Mouse (Mus musculus): ENCODE measurements around the gene Cldn8. TPM values are rescaled to one million over a fixed set of nuclear protein-coding genes. Genes with fewer than 3 reads are reported as not detected.

Cldn8 gene
- polyA plus RNA-seq (2015; fragmentation: Nextera tagmentation; extraction: Ambion mirVana): 0.10 TPM in 1 of 2 replicates, not detected in the other

DNA sequence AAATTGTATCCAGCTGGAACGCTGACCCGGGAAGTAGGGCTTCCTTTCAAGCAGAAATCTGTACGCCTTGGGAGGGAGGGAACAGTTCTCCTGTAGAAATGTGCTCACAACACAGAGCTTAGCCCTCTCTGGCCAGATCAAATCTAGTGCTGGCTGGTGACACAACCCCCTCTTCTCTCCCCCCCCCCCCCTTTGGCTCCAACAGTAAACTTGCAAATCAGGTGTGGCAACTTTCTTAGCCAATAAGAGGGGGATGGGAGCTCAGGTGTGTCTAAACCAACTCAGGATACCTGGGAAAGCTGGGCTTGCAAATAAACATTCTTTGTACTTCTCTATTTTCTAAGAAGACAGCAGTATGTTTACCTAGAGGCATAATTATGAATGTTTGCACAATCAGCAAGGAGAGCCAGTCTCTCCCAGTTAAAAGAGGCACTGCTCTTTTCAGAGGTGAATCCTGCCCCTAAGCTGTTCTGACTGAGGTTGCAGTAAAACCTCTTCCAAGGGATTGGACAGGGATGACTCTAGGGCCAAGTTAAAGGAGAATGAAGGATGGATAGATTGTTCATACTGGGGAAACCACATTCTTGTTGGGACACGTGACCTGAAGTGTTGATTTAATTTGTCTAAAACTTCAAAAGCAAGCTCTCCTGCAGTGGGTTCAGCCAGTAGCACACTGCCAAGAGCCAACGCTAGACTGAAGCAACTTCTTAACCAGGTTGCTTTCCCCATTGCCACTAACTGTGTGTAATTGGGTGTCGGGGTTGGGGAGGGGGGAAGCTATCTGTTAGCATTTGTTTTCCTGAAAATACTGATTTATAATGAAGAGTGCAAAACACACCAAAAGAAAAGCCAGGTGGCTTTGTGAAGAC, at the start of gene Cldn8:
Cldn8 (minus strand) TSS at position 139 of the 869 bp plus-strand sequence.
- H3K27me3 ChIP-seq: no peaks in the 10 kb centered on the region

DNA sequence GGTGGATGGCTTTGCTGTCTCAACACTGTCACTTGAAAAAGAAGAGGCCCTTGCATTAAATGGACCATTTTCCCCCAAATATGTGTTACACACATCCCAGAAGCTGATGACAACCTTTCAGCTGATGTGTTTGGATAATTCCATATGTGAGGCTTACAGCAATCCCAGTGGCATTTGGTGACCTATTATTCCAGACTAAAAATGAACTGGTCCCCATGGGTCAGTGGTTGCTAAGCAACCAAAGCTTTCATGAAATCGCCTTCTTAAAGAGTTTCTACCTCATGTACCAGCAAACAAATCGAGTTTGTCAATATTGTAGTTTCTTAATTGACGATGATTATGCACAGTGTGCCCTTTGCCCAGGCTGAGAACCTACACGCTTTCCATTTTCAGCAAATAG, 49.7 kb upstream of the Cldn8 start:
- no peak overlapping the region for H3K4me2 ChIP-seq
- H3K9me3 ChIP-seq: no peaks in the 10 kb centered on the region
- no peak overlapping the region for H3K9ac ChIP-seq
- H3K36me3 ChIP-seq: no peaks in the 10 kb centered on the region
- H3K4me1 ChIP-seq (replicated peaks): peaks cover 4% of the 10 kb centered on the region; the same call in 1 of the 2 replicates
- no peaks in the 10 kb centered on the region for H3K27me3 ChIP-seq
- 58% methylated on average over 4 of the region's 4 CpGs for WGBS
- no peak for ATAC-seq (ENCODE audit: low FRiP score)
- H3K27ac ChIP-seq: no peak overlapping the region
- no peak overlapping the region for H3K4me3 ChIP-seq

More for the DNA sequence above, at the start of gene Cldn8:
- 83% methylated on average over 6 of the region's 6 CpGs for WGBS
- Histone ChIP-seq H3K27ac (no peak within 1 kb of the TSS), H3K4me3 (no peak within 1 kb of the TSS), H3K9me3 (no peaks in the 10 kb centered on the region), H3K4me2 (no peak within 1 kb of the TSS), H3K36me3 (no peaks in the 10 kb centered on the region), H3K4me1 (replicated peaks) (peaks cover 3% of the 10 kb centered on the region; the same call in 1 of the 2 replicates), H3K9ac (no peak within 1 kb of the TSS)
- no peak for ATAC-seq (ENCODE audit: low FRiP score)

DNA sequence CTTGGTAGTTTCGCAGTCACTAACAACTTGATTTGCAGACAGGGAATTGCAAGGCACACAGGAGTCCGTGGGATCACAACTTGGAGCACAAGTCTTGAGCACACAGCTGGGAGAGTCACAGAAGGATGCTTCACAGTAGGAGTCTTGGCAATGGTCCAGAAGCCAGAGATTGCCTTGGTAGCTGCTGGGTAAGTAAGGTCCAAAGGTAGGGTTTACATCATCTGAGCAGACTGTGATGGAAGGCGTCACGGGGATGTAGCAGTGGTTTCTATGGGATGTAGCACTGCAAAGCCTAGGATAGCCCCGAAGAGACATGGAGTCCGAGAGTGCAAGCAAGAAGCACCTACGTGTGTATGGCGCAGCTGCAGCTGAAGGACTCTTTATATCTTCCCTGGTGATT, 48.9 kb upstream of the Cldn8 start, which contains the start of gene Krtap24-1:
Krtap24-1 (minus strand) TSS at position 358 of the 400 bp plus-strand sequence.
- H3K27ac ChIP-seq: no peak within 1 kb of the TSS
- no peak within 1 kb of the TSS for H3K4me2 ChIP-seq
- no peak within 1 kb of the TSS for H3K4me3 ChIP-seq
- 89% methylated on average over 8 of the region's 8 CpGs for WGBS
- H3K9me3 ChIP-seq: no peaks in the 10 kb centered on the region
- peaks cover 4% of the 10 kb centered on the region; the same call in 1 of the 2 replicates for H3K4me1 ChIP-seq (replicated peaks)
- H3K36me3 ChIP-seq: no peaks in the 10 kb centered on the region
- H3K27me3 ChIP-seq: no peaks in the 10 kb centered on the region
- ATAC-seq (ENCODE audit: low FRiP score): no peak
- H3K9ac ChIP-seq: no peak within 1 kb of the TSS

GRCm38 (mm10) chr16:88604570-88604969, 41.6 kb upstream of the Cldn8 start:
- no peaks in the 10 kb centered on the region for H3K4me1 ChIP-seq (replicated peaks)
- no peaks in the 10 kb centered on the region for H3K27me3 ChIP-seq
- H3K4me3 ChIP-seq: no peak overlapping the region
- H3K27ac ChIP-seq: no peak overlapping the region
- no peak overlapping the region for H3K9ac ChIP-seq
- H3K4me2 ChIP-seq: no peak overlapping the region
- no peaks in the 10 kb centered on the region for H3K9me3 ChIP-seq
- no peak for ATAC-seq (ENCODE audit: low FRiP score)
- WGBS: 83% methylated on average over 6 of the region's 6 CpGs
- no peaks in the 10 kb centered on the region for H3K36me3 ChIP-seq

DNA sequence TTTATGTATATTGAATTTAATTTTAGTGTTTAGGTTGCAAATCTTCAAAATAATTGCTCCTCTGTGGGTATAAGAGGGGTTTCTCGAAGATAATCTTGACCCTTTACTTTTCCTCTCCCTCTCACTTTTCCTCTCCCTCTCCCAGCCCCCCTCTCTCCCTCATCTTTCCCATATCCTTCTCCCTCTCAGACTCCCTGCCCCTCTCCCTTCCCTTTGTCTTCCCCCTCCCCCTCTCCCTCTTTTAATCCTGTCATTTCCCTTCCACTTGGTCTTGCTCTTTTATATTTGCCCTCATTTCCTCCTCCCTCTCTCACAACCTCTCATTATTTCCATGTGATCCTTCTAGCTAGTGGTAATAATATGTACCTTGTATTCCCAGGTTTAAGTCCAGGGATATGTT, 39.5 kb upstream of the Cldn8 start:
- H3K27ac ChIP-seq: no peak overlapping the region
- H3K9me3 ChIP-seq: no peaks in the 10 kb centered on the region
- H3K27me3 ChIP-seq: no peaks in the 10 kb centered on the region
- no peak for ATAC-seq (ENCODE audit: low FRiP score)
- 67% methylated on average over 1 of the region's 1 CpGs for WGBS
- no peak overlapping the region for H3K4me2 ChIP-seq
- H3K36me3 ChIP-seq: no peaks in the 10 kb centered on the region
- H3K9ac ChIP-seq: no peak overlapping the region
- H3K4me3 ChIP-seq: no peak overlapping the region
- no peaks in the 10 kb centered on the region for H3K4me1 ChIP-seq (replicated peaks)

DNA sequence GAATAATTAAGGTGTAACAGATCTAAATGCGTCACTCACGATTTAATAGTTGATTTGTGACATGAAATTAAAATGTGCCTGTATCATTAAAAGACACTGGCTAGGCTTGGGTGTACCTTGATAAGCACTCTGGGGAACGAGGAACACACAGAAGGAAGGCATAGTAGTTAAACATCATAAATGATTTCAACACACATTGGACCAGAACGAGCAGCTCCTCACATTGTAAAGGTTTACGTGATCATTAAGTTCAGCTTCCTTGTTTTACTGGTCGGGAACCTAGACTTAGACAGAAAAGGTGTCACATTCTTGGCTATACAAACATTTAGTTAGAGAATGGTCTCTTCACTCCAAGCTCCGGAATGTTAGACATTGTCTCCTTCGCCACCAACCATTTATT, 37.3 kb upstream of the Cldn8 start:
- H3K4me2 ChIP-seq: no peak overlapping the region
- no peak overlapping the region for H3K4me3 ChIP-seq
- 82% methylated on average over 8 of the region's 8 CpGs for WGBS
- H3K9me3 ChIP-seq: no peaks in the 10 kb centered on the region
- H3K4me1 ChIP-seq (replicated peaks): no peaks in the 10 kb centered on the region
- H3K27me3 ChIP-seq: no peaks in the 10 kb centered on the region
- ATAC-seq (ENCODE audit: low FRiP score): no peak
- no peak overlapping the region for H3K9ac ChIP-seq
- no peaks in the 10 kb centered on the region for H3K36me3 ChIP-seq
- H3K27ac ChIP-seq: no peak overlapping the region

DNA sequence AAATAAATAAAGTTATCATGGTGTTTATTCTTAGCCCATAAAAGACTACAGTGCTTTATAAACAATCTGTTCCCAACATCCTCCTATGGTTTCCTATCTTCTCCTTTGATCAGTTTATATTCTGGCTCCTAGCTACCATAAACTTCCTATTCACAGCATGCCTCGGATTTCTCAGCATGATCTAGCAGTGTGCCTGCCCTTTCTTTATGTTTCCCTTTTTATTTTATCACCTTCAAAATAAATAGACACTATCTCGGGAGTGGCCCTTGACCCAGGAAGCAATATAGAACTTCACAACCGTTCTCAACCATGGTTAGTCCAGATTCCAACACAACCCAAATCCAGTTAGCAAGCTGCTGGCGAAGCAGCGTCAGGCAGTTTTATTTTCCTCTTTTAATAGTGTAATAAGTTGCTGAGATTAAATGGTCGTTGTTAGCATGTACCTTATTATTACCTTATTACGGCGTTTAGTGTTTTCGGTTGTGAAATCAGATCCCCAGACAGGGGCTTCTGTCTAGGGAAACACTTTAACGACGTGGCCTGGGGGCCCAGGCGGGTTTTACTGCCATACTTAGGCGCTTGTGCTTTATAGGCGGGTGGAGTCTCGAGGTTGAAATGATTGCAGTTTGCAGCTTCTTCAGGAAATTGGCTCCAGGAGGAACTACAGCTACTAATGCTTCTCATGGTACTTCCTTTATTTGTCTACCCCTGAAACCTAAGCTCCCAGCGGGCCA, 36.7 kb upstream of the Cldn8 start:
- 71% methylated on average over 16 of the region's 16 CpGs for WGBS
- no peak overlapping the region for H3K27ac ChIP-seq
- no peaks in the 10 kb centered on the region for H3K9me3 ChIP-seq
- H3K9ac ChIP-seq: no peak overlapping the region
- no peaks in the 10 kb centered on the region for H3K36me3 ChIP-seq
- no peak for ATAC-seq (ENCODE audit: low FRiP score)
- H3K4me2 ChIP-seq: no peak overlapping the region
- H3K4me3 ChIP-seq: no peak overlapping the region
- no peaks in the 10 kb centered on the region for H3K27me3 ChIP-seq
- no peaks in the 10 kb centered on the region for H3K4me1 ChIP-seq (replicated peaks)

DNA sequence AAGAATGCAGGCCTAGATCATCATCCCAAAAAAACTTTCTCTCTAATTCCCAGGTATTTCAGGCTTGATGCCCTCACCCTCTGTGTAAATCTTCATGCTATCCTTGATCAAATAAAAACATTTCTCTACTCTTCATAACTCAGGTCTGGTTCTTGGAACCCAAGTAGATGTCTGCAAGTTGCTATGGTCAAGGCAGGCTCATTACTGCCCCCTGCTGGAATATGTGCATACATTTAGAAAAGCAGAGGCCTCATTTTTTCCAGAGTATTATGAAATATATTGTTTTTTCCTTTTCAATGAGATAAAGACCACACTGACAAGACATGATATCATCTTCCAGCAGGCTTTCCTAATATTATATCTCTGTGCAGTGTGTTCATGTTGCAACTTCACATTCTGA, 29.8 kb upstream of the Cldn8 start:
- Histone ChIP-seq H3K9ac (no peak overlapping the region), H3K27ac (no peak overlapping the region), H3K4me1 (replicated peaks) (no peaks in the 10 kb centered on the region), H3K9me3 (no peaks in the 10 kb centered on the region), H3K4me2 (no peak overlapping the region), H3K27me3 (no peaks in the 10 kb centered on the region), H3K4me3 (no peak overlapping the region), H3K36me3 (no peaks in the 10 kb centered on the region)
- ATAC-seq (ENCODE audit: low FRiP score): no peak

DNA sequence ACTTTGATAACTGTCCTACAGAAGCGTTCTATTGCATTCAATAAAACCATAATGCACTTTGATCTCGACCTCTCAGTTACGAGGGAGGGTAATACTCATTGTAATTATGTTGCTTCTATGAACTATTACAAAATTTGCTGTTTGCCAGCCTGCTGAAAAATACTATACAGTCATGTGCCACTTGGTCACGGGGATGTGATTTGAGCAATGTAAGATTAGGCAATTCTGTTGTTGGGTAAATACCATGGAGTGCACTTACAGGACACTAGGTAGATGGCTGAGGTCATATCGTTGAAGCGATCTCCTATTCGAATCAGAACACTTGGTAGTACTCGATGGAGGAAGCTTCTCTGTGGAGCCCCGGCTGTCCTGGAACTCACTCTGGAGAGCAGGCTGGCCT, 20.4 kb upstream of the Cldn8 start:
- Histone ChIP-seq H3K9ac (no peak overlapping the region), H3K4me3 (no peak overlapping the region), H3K27ac (no peak overlapping the region), H3K4me1 (replicated peaks) (no peaks in the 10 kb centered on the region), H3K9me3 (no peaks in the 10 kb centered on the region), H3K4me2 (no peak overlapping the region), H3K27me3 (no peaks in the 10 kb centered on the region), H3K36me3 (no peaks in the 10 kb centered on the region)
- no peak for ATAC-seq (ENCODE audit: low FRiP score)
- WGBS: 91% methylated on average over 9 of the region's 9 CpGs

DNA sequence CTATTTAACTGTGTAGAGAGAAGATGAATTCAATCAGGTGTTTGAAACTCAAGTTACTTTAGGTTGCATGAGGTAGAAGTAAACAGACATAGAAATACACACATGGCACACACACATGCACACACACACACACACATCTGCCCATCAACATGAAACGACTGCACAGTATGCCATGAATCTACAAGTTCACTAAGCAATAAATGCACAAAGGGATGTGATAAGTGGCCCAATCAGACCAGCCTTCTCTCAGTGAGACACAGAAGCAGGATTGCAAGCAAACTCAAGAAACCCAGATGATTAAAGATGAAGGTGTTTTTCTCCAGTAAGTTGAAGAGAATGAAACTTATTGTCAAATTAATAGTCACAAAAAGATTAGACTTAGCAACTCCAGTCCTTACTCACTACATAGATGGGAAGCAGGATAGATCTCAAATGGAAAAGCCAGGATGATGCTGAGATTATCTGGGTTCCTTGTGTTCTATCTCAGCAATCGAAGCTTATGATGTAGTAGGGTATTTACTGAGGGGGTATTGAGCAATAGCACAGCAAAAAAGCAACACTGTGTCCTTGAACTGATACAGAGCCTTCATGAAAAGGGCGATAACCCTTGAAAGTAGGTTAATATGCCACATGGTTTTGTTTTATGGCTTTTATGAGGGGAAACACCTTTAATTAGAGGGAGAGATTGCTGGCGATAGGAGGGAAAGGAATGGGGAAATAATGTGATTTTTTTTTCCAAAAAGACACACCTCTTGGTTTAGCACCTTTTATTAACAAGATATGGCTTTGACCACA, 13.1 kb upstream of the Cldn8 start:
- Histone ChIP-seq H3K4me1 (replicated peaks) (no peaks in the 10 kb centered on the region), H3K9me3 (no peaks in the 10 kb centered on the region), H3K36me3 (no peaks in the 10 kb centered on the region), H3K27me3 (no peaks in the 10 kb centered on the region), H3K4me3 (no peak overlapping the region), H3K9ac (no peak overlapping the region), H3K4me2 (no peak overlapping the region), H3K27ac (no peak overlapping the region)
- 87% methylated on average over 4 of the region's 4 CpGs for WGBS
- no peak for ATAC-seq (ENCODE audit: low FRiP score)

DNA sequence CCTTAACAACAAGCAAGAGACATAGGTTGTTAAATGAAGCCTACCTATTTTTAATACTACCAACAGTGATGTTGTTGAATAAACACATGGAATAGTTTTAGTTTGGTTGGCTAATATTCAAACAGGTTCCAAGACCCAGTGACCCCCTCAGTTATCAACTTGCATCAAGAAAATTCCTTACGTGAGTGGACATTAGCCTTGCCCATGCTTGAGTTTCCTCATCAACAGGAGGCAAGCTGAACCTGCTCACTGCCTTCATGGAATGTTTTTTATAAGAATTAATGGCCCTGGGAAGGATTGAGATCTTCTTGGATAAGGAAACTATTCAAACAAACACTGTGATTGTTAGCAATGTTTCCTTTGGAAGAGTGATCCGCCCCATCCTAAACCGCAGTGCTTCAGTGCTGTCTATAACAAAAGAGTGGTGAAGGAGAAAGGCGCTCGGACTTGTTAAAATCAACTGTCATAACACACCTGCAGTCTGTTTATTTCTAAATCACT, 10.0 kb upstream of the Cldn8 start:
- no peak overlapping the region for H3K4me3 ChIP-seq
- H3K9me3 ChIP-seq: no peaks in the 10 kb centered on the region
- no peaks in the 10 kb centered on the region for H3K36me3 ChIP-seq
- no peaks in the 10 kb centered on the region for H3K4me1 ChIP-seq (replicated peaks)
- WGBS: 91% methylated on average over 5 of the region's 5 CpGs
- no peak for ATAC-seq (ENCODE audit: low FRiP score)
- H3K27me3 ChIP-seq: no peaks in the 10 kb centered on the region
- H3K4me2 ChIP-seq: no peak overlapping the region
- H3K27ac ChIP-seq: no peak overlapping the region
- H3K9ac ChIP-seq: no peak overlapping the region

DNA sequence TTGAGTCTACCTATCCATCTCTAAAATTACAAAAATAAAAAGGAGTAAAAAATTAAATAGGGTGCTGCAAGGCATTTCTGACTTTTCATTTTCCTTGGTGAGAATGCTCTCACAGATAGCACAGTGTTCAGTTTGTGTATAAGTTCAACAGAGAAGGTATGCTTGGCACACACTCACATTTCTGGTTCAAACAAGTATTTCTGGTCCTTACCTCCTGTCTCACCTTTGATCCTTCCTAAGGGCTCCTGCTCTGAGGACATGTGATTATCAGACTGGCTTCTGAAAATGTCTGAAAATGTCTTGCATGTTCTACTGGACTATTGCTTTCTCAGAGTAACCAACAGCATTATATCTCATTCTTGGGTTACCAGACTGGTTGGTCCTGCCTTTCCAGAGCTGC, 7.2 kb upstream of the Cldn8 start:
- no peak overlapping the region for H3K4me2 ChIP-seq

More for the DNA sequence above, 7.2 kb upstream of the Cldn8 start:
- H3K4me3 ChIP-seq: no peak overlapping the region
- H3K36me3 ChIP-seq: no peaks in the 10 kb centered on the region
- no peak for ATAC-seq (ENCODE audit: low FRiP score)
- no peaks in the 10 kb centered on the region for H3K27me3 ChIP-seq
- H3K4me1 ChIP-seq (replicated peaks): no peaks in the 10 kb centered on the region
- no peaks in the 10 kb centered on the region for H3K9me3 ChIP-seq
- H3K9ac ChIP-seq: no peak overlapping the region
- no peak overlapping the region for H3K27ac ChIP-seq

Measured in hindbrain, embryonic 13.5 days (tissue).